1 mouse cellular context compared by ENCODE assay signal in the genomic region with DNA sequence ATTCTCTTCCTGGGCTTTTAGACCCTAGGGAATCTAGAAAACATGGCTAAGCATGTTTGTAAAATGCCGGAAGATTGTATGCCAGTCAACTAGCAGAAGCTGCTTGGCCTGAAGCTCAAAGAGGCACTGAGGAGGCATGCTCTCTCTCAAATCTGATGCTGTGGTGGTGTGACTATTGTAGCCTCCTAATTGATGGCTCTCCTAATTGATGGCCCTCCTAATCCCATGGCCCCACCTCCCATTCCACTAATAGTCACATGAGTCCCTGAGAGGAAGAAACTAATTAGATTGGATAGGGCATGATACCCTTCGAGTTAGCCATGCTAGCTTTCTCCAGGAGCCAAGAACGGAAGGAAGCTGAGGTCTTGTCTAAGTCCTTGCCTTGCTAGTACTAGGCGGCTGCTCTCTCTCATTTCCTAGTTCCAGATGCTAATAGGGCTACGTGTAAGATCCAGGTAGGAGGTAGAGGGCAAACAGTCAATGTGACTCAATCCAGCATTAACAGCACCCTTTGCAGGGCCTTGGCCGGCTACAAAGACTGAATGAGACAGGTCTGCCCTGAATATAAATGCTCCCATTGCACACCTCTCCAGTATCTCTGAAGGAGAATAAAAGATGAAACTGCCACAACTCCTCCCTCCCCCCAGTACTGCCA.
TF ChIP-seq lines count a peak whose summit lies in the region.

No protein-coding gene starts in this region.

TF ChIP-seq in MEL, 35 proteins besides CTCF, POLR2A, EP300 and RAD21 (continued from another document):
- TF ChIP-seq TBP (IDR thresholded peaks at IDR 0.05; ENCODE audit: low read depth, low read length) (no peak), POLR2AphosphoS5 (IDR thresholded peaks at IDR 0.05; ENCODE audit: borderline replicate concordance, low read depth, low read length) (no peak), MAX (IDR thresholded peaks at IDR 0.05; ENCODE audit: low read length) (no peak), USF2 (IDR thresholded peaks at IDR 0.05; ENCODE audit: borderline replicate concordance in 1 of 2, insufficient read depth in 1 of 2, low read depth in 1 of 2, low read length in 2 of 2) (no peak), MXI1 (IDR thresholded peaks at IDR 0.05; ENCODE audit: low read depth, low read length) (no peak)
